Mouse (Mus musculus) inflammation-experienced regulatory T-cells, adult 16 weeks (primary cell): ENCODE results near the gene Slc12a5. TPM values are rescaled to one million over a fixed set of nuclear protein-coding genes. Genes with fewer than 3 reads are reported as not detected.

Experiments used
- polyA plus RNA-seq: library from polyadenylated mRNA; unstranded; fragments of 100-300 nt; shearing (Covaris generic); gene quantifications from one replicate; pipeline ENCODE4 v1.2.1, GENCODE M21; 2017

Slc12a5 gene
- polyA plus RNA-seq = 0.10 TPM

DNA sequence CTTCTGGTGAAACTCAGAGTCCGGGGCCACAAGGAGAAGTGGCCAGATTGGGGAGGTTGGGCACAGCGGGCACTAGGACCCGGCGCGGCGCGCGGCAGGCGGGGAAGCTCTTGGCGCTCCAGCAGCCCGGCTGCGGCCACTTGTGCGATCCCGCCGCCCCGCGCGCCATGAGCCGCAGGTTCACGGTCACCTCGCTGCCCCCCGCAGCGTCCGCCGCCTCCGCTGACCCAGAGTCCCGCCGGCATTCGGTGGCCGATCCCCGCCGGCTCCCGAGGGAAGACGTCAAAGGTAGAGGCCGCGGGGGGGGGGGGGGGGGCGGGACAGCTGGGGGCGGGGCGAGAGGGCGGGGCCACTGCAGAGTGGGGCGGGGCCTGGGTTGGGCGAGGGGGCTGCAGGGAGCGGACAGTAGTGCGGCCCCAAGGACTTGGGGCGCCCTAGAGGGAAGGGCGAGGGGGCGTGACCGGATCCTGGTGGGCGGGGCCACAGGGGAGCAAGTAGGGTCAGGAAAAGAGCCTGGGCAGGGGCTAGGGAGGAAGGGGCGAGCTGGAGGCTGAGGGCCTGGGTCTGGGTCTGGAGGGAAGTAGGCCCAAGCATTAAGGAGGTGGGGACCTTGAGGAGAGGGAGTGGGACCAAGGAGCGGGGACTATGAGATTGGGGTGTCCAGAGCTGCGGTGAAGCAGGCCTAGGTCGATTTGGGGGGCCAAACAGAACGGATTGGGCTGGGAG lies at the start of gene Slc12a5:
Gene Slc12a5 (plus strand): TSS at position 87 of the 726 bp plus-strand sequence.

DNA sequence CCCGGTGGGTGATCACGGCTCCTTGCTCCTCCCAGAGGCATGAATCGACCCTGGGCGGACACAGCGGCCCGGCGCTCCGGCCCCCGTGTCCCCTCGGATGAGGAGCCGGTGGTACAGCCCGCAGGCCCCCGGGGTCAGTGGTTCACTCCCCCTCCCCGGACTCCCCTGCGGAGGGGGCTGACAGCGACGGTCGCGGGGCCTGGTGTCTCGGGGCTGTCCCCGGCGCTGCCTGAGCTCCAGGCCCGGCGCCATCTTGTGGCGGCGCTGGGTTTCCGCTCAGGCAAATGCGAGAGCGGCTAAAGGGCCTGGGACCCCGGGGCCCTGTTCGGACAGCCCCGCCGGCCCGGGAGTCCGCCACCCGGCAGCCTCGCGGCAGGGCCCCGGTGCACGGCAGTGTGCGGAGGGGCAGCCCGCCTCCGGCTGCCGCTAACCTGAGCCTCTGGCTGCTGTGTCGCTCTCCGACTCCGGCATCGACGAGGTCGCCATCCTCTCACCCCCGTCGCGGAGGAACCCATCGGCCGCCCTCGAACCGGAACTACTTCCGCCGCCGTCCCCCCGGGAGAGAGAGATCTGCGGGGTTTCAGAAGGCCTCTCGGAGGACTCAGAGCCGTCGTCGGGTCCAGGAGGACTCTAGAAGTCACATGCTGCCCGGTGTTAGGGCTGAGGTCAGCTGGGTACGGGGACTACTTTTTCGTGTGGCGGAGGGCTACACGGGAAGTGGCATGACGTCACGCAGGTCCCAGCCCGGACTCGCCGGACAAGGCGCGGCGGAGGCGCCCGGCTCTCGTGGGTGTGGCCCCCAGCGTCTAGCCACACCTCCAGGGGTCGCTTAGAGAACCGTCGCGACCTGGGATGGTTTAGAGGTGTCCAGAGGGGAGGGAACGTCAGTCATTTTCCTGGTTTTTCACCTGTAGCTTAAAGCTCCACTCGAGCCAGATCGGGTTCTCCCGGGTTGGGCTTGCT lies 49.2 kb upstream of the Slc12a5 start, which contains the start of gene Zfp335:
Gene Zfp335 (minus strand): TSS at position 672 of the 963 bp plus-strand sequence.

DNA sequence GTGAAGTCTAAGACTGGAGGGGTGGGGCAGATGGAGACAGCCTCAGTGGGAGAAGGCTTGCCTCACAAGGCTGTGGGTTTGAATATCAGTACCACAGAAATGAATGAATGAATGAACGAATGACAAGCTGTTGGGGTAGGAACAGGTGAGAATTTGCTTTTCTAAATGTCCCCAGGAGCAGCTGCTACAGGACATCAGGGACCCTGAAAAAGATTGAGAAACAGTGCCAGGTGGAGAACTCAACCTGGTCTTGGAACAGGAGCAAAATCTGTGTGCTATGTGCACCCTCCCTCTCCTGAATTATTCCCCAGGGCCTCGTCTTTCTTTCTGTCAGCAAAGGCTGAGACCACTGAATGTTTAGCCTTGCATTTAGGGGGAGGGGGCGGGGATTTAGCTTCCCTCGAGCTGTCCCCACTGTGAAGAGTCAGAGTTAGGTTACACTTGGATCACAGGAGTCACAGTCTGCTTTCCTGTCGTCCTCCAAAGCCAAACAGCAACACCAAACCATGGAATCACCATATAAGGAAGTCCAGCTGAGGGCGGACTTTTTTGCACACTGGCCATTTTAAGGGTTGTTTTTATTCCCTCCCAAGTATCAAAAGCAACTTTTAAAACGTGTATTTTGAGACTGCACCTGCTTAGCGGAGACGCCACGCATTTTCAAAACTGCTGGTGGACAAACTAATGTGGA lies 20.3 kb upstream of the Slc12a5 start, which contains the start of gene Mmp9:
Gene Mmp9 (plus strand): TSS at position 641 of the 691 bp plus-strand sequence.

DNA sequence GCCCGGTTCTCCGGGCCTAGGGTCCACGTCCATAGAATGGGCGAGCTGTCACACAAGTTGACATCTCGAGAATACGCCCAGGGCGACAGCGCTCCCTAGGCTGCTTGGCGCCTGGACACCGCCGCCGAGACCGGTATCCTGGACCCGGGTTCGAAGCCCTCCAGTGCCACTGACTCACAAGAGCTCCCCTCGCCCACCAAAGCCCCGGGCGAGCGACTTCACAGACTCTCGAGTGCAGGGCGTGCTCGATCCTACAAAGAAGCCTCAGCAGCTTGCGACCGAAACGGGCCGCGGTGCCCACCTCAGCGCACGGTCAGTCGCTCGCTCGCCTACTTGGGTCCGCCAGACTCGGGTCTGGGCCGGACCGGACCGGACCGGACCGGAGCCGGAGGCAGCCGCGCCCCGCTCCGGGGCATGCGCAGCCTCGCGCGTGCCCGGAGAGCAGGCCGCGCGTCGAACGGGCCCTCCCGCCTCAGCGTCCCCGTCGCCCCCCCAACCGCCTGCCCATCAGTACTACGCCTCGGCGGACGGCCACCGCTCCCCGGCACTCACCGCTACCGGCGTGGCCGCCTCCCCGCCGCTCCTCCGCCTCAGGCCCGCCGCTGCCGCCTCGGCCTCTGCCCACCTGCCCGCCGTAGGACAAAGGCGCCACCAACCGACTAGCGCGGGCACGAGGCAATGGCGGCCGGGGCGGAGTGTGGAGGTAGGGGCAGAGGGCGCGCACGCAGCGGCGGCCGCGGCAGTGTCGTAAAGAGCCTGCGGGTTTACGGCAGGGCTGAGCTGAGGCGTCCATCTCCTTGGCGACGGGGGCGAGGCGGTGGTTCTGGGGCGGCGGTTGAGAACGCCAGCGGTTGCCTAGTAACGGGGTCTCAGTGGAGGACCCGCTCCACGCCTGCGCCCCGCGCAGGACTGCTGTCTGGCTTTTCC lies 73.8 kb downstream of the Slc12a5 start, which contains the start of gene Ncoa5:
Gene Ncoa5 (minus strand): TSS at position 737 of the 927 bp plus-strand sequence.

Other genes with a start within 250 kb of the Slc12a5 start
- gene Spint5, start 245.5 kb upstream of the Slc12a5 start, polyA plus RNA-seq = not detected
- gene Wfdc3, start 214.9 kb upstream of the Slc12a5 start, polyA plus RNA-seq = not detected
- gene Dnttip1, start 214.8 kb upstream of the Slc12a5 start, polyA plus RNA-seq = 18.1 TPM
- gene Ube2c, start 190.9 kb upstream of the Slc12a5 start, polyA plus RNA-seq = 11.8 TPM
- not detected for gene Tnnc2, start 180.8 kb upstream of the Slc12a5 start, polyA plus RNA-seq
- 7.6 TPM for gene Snx21, start 175.0 kb upstream of the Slc12a5 start, polyA plus RNA-seq
- 39.6 TPM for gene Acot8, start 155.9 kb upstream of the Slc12a5 start, polyA plus RNA-seq
- 10.0 TPM for gene Zswim3, start 155.7 kb upstream of the Slc12a5 start, polyA plus RNA-seq
- gene Zswim1, start 138.1 kb upstream of the Slc12a5 start, polyA plus RNA-seq = 32.2 TPM
- not detected for gene Spata25, start 132.3 kb upstream of the Slc12a5 start, polyA plus RNA-seq
- gene Ctsa, start 127.9 kb upstream of the Slc12a5 start, polyA plus RNA-seq = 241 TPM
- gene Neurl2, start 127.3 kb upstream of the Slc12a5 start, polyA plus RNA-seq = 2.6 TPM
- 1.0 TPM for gene Pltp, start 103.1 kb upstream of the Slc12a5 start, polyA plus RNA-seq
- gene Pcif1, start 81.5 kb upstream of the Slc12a5 start, polyA plus RNA-seq = 142 TPM
- 53.5 TPM for gene Zfp335, start 49.0 kb upstream of the Slc12a5 start, polyA plus RNA-seq
- gene Mmp9, start 20.0 kb upstream of the Slc12a5 start, polyA plus RNA-seq = 11.9 TPM
- 62.9 TPM for gene Ncoa5, start 74.1 kb downstream of the Slc12a5 start, polyA plus RNA-seq
- 2.4 TPM for gene Cd40, start 94.8 kb downstream of the Slc12a5 start, polyA plus RNA-seq
- not detected for gene 1700025C18Rik, start 129.9 kb downstream of the Slc12a5 start, polyA plus RNA-seq